Mouse (Mus musculus) forebrain, embryonic 11.5 days (tissue): Measurements from ENCODE around the gene Mras. TPM values are rescaled to one million over a fixed set of nuclear protein-coding genes. Genes with fewer than 3 reads are reported as not detected.

ENCODE experiments used
- ATAC-seq: fragments of 200-750 bp; cut with Nextera tagmentation; replicated peaks from 2 replicates; pipeline ENCODE4 v1.8.0; 2017; ENCODE audit warnings: moderate TSS enrichment; ENCODE audit not compliant: low FRiP score
- DNase-seq: peaks from one replicate; pipeline ENCODE4 v3.0.0-alpha.2; 2017; ENCODE audit warnings: low spot score
- H3K27ac ChIP-seq: fragments of 300-500 bp; sonication (generic); 2 replicates; pipeline ENCODE4 v1.5.1; 2014; ENCODE audit warnings: low read depth, low read length
- H3K27me3 ChIP-seq: fragments of 300-500 bp; sonication (generic); 2 replicates; pipeline ENCODE4 v1.6.1; 2014; ENCODE audit warnings: mild to moderate bottlenecking, low read length, mixed read lengths; ENCODE audit not compliant: control insufficient read depth, insufficient read depth
- H3K36me3 ChIP-seq: fragments of 300-500 bp; sonication (generic); 2 replicates; pipeline ENCODE4 v1.6.1; 2014; ENCODE audit warnings: mild to moderate bottlenecking, low read length, moderate library complexity, mixed read lengths; ENCODE audit not compliant: control insufficient read depth, insufficient read depth
- H3K4me1 ChIP-seq: fragments of 300-500 bp; sonication (generic); replicated peaks from 2 replicates; pipeline ENCODE4 v1.6.1; 2014; ENCODE audit warnings: low read length, mixed read lengths; ENCODE audit not compliant: control insufficient read depth, insufficient read depth
- H3K4me2 ChIP-seq: fragments of 300-500 bp; sonication (generic); 2 replicates; pipeline ENCODE4 v1.6.1; 2014; ENCODE audit warnings: low read depth, mild to moderate bottlenecking, low read length, moderate library complexity, mixed read lengths; ENCODE audit not compliant: severe bottlenecking
- H3K4me3 ChIP-seq: fragments of 300-500 bp; sonication (generic); 2 replicates; pipeline ENCODE4 v1.5.1; 2014; ENCODE audit warnings: low read depth, low read length
- H3K9ac ChIP-seq: fragments of 300-500 bp; sonication (generic); 2 replicates; pipeline ENCODE4 v1.6.1; 2014; ENCODE audit warnings: low read length
- H3K9me3 ChIP-seq: fragments of 300-500 bp; sonication (generic); 2 replicates; pipeline ENCODE4 v1.6.1; 2016; ENCODE audit warnings: low read length, mixed read lengths; ENCODE audit not compliant: control insufficient read depth
- WGBS: fragments of 180-500 bp; shearing (Covaris S2); extraction: QIAGEN DNeasy Blood & Tissue Kit; methylation state at CpG from one replicate; pipeline ENCODE4 v1.1.7; 2014; 5-methylcytosine and 5-hydroxymethylcytosine counted together
- polyA plus RNA-seq: library from polyadenylated mRNA; unstranded; fragments of >200 nt; fragmentation: Nextera tagmentation; extraction: Ambion mirVana; gene quantifications from 2 replicates; pipeline ENCODE4 v1.2.1, GENCODE M21; 2014

Mras gene
- polyA plus RNA-seq, 1 experiment from 2014 or later = 16.8 TPM

DNA sequence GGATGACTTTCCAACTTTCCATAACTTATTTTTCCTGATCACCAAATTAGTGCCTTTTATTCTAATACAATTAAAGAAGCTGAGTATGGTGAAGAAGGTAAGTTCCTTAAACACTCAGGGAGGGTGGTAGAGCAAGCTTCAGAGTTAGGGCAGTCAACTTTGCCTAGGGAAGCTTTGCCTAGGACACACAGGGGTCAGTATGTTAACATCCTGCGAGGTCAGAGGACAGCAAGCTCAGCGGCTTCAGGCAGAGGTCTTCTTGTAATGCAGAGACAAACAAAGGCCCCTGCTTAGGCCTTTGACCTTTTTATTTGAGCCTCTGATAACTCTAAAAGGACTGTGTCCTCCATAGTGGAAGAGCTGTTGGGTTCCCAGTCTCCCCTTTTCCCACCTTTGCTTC, 46.5 kb downstream of the Mras start:
- H3K36me3 ChIP-seq = no peaks in the 10 kb centered on the region
- H3K4me1 ChIP-seq = no peaks in the 10 kb centered on the region
- H3K4me3 ChIP-seq = no peak overlapping the region
- no peak overlapping the region for H3K27ac ChIP-seq
- no peaks in the 10 kb centered on the region for H3K9me3 ChIP-seq
- no peak for DNase-seq
- WGBS = 54% methylated on average over 2 of the region's 2 CpGs
- no peaks in the 10 kb centered on the region for H3K27me3 ChIP-seq
- no peak overlapping the region for H3K4me2 ChIP-seq
- ATAC-seq = no peak
- no peak overlapping the region for H3K9ac ChIP-seq

DNA sequence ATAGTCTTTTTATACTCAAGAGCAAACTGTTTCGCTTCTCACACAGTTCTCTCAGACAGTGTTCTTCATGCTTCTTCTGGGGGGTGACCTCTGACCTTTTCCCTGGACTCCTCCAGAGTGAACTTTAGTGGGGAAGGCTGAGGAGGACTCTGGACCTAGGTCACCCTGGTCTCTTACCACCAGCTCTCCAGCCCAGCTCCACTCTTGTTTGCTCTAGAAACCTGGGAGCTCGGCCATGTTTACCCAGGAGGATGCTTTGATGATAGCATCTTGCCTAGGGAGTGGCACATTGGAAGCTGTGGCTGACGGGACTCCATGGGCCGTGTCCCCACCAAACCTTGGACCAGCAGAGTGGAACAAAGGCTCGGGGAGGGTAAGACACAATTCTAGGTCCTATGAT, 47.0 kb downstream of the Mras start:
- DNase-seq = no peak
- H3K9me3 ChIP-seq = no peaks in the 10 kb centered on the region
- H3K4me2 ChIP-seq = no peak overlapping the region
- no peak overlapping the region for H3K27ac ChIP-seq
- H3K27me3 ChIP-seq = no peaks in the 10 kb centered on the region
- 80% methylated on average over 5 of the region's 5 CpGs for WGBS
- ATAC-seq = no peak
- H3K9ac ChIP-seq = no peak overlapping the region
- H3K36me3 ChIP-seq = no peaks in the 10 kb centered on the region
- H3K4me1 ChIP-seq = no peaks in the 10 kb centered on the region
- H3K4me3 ChIP-seq = no peak overlapping the region

DNA sequence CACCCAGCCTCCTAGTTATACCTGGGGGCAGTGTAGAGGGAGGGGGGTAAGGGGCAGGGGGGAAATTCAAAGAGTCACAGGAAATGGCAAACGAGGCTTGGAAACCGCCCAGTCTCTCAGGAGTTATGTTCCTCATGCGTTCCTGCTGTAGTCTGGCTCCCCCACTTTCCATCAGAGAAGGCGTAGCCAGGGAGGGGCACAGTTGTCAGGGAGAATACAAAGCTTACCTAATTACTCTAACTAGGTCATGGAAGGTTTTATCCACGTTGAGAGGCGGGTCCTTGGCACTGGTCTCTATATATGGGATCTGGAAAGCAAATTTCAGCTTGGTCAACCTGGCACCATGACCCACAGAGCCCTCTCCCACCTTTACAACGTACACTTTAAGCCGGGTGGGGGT, 47.7 kb downstream of the Mras start:
- DNase-seq = no peak
- H3K36me3 ChIP-seq = no peaks in the 10 kb centered on the region
- no peak for ATAC-seq

DNA sequence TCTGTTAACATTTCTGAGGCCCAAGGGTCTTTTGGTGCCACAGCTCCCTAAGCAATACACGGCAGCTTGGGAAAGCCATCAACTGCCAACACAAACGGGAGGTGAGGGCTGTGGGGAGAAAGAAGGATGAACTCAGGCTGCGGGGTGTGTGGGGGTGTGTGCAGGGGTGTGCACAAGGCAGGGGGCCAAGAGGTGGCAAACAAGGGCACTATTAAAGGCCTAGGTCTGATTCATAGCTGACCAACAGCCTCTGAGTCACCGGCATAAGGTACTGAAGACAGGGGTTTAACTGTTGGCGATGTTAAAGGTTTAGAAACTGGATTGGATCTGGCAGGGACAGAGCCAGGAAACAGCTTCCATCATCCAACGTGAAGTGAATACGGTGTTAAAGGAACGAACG, 48.3 kb downstream of the Mras start:
- Histone ChIP-seq H3K9ac (no peak overlapping the region), H3K27me3 (no peaks in the 10 kb centered on the region), H3K4me2 (no peak overlapping the region), H3K36me3 (no peaks in the 10 kb centered on the region), H3K4me1 (no peaks in the 10 kb centered on the region), H3K27ac (no peak overlapping the region), H3K9me3 (no peaks in the 10 kb centered on the region), H3K4me3 (no peak overlapping the region)
- ATAC-seq (no peak), DNase-seq (no peak)
- WGBS = 89% methylated on average over 9 of the region's 9 CpGs

More for the DNA sequence above, 47.7 kb downstream of the Mras start:
- no peaks in the 10 kb centered on the region for H3K4me1 ChIP-seq
- WGBS = 89% methylated on average over 8 of the region's 8 CpGs
- H3K4me3 ChIP-seq = no peak overlapping the region
- H3K9me3 ChIP-seq = no peaks in the 10 kb centered on the region
- no peak overlapping the region for H3K9ac ChIP-seq
- no peak overlapping the region for H3K4me2 ChIP-seq
- no peak overlapping the region for H3K27ac ChIP-seq
- H3K27me3 ChIP-seq = no peaks in the 10 kb centered on the region

DNA sequence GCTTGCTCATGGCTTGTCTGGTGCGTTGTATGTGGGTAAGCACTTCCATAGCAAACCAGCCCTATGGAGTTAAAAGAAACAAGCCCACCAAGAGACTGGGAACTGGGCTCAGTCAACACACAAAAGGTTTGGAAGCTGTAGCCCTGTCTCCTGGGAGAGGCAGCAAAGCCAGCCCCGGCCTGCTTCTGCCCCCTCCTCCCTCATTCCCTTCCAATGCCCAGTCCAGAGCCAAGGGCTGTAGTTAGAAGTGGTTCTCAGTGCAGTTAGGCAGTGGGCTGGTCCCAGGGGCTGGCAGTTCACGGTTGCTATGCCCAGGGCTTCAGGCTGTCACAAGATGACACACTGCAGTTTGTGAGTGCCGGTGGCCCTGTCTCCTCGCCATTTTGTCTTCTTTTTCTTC, 49.1 kb downstream of the Mras start:
- no peak overlapping the region for H3K27ac ChIP-seq
- no peaks in the 10 kb centered on the region for H3K9me3 ChIP-seq
- WGBS = 88% methylated on average over 5 of the region's 5 CpGs
- H3K36me3 ChIP-seq = no peaks in the 10 kb centered on the region
- H3K4me1 ChIP-seq = no peaks in the 10 kb centered on the region
- H3K4me2 ChIP-seq = no peak overlapping the region
- H3K9ac ChIP-seq = no peak overlapping the region
- H3K27me3 ChIP-seq = no peaks in the 10 kb centered on the region
- no peak for ATAC-seq
- no peak overlapping the region for H3K4me3 ChIP-seq
- no peak for DNase-seq

DNA sequence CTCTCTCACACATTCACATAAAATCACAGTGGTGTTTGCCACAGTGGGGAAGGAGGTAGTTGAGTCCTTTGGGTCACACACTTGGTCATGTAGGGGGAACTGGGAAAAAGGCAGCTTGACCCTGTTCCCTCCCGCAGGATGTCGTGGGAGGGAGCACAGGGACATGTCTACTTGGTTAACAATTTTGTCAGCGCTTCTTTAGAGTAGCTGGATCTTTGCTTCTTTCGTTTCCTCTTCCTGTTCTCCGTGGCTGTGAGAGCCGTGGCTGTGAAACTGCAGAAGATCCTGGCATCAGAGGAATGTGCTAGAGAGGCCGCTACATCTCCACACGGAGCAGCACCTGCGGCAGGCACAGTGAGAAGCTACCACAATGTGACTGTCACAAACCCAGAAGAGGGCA, 54.6 kb downstream of the Mras start:
- no peaks in the 10 kb centered on the region for H3K36me3 ChIP-seq
- H3K9me3 ChIP-seq = no peaks in the 10 kb centered on the region
- no peak overlapping the region for H3K4me3 ChIP-seq
- peak; percentile 39 for DNase-seq
- ATAC-seq = no peak
- no peak overlapping the region for H3K27ac ChIP-seq
- no peaks in the 10 kb centered on the region for H3K27me3 ChIP-seq
- no peaks in the 10 kb centered on the region for H3K4me1 ChIP-seq
- no peak overlapping the region for H3K4me2 ChIP-seq
- no peak overlapping the region for H3K9ac ChIP-seq
- 84% methylated on average over 9 of the region's 9 CpGs for WGBS

DNA sequence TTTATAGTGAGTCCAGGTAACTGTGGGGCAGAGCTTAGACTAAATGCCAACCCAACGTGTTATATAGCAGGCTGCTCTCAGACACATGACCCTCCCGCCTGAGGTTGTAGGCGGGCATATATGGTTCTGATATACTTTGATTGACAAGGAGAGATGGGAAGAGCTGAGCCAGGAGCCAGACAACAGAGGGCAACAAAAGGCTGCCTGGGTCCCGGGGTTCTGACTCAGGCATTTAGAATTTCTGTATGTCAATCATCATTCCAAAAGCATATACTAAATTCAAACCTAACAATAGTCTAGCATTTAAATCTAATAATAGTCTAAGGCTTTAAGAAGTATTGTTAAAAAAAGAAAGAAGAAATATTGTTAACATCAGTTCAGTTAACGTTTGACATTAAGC, 58.0 kb downstream of the Mras start:
- no peaks in the 10 kb centered on the region for H3K9me3 ChIP-seq
- no peak overlapping the region for H3K4me2 ChIP-seq
- WGBS = 68% methylated on average over 5 of the region's 5 CpGs
- H3K36me3 ChIP-seq = no peaks in the 10 kb centered on the region
- no peak overlapping the region for H3K4me3 ChIP-seq
- H3K27me3 ChIP-seq = no peaks in the 10 kb centered on the region
- H3K27ac ChIP-seq = no peak overlapping the region
- ATAC-seq (no peak), DNase-seq (peak; percentile 38)
- H3K4me1 ChIP-seq = no peaks in the 10 kb centered on the region; the same call in 1 of the 2 replicates
- no peak overlapping the region for H3K9ac ChIP-seq

DNA sequence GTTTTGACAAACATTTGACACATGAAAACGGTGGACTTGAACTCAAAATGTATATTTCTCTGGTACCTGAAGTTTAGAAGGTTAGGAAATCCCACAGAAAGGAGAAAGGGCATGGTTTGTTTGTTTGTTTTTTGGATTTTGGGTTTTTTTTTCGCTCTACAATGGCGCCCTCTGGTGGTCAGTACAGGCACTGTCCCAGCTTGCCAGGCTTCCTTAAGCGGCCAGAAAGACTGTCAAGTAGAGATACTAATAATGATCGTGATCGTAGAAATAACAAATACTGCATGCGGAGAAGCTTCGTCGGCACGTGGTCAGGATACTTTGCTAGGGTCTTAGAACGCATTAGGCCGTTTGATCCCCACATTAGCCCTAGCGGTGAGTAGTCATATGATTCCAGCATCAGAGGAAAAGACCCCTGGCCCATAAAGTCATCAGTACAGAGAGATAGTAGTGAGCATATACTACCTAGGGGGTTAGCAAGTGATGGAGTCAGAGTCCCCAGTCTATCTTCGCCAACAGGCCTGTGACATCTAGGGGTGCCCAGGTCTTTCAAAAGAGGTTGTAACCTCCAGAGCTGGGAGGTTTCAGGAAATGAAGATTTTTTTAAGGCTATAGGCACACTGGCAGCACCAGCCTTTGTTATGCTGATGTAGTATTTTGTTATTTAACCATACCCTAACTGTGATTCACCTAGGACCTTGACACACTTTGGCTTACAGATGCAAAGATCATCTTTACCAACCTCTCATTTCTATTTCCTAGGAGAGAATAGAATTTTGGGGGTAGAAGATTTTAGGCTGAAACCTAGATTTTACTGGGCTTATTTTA, 60.4 kb downstream of the Mras start:
- Histone ChIP-seq H3K27ac (no peak overlapping the region), H3K9ac (0 out of 2 replicates have a peak overlapping the region, but pooled peaks have one; percentile 8), H3K36me3 (no peaks in the 10 kb centered on the region), H3K9me3 (no peaks in the 10 kb centered on the region), H3K4me3 (no peak overlapping the region), H3K4me1 (no peaks in the 10 kb centered on the region; the same call in 1 of the 2 replicates), H3K27me3 (no peaks in the 10 kb centered on the region), H3K4me2 (0 out of 2 replicates have a peak overlapping the region, but pooled peaks have one; percentile 18)
- ATAC-seq = no peak
- WGBS = 12% methylated on average over 14 of the region's 14 CpGs
- peak; percentile 70 for DNase-seq

DNA sequence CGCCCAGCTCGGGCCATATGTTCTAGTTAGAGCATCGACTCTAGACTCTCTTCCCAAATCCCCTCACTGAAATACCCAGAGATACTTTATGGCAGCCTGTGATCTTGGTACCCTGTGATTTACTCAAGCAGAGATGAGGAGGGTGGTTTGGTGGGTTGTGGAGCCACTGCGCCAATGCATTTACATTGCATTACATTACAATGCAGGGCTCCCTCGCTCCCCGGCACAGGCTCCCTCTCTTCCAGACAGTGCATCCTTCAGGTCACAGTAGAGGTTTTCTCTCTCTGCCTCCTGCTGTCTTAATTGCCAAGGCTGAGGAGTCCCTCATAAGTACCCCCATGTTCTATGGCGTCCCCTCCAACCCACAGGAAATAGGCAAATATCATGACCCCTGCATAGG, 68.8 kb downstream of the Mras start:
- Histone ChIP-seq H3K9me3 (no peaks in the 10 kb centered on the region), H3K9ac (no peak overlapping the region), H3K4me1 (no peaks in the 10 kb centered on the region), H3K36me3 (no peaks in the 10 kb centered on the region), H3K4me3 (no peak overlapping the region), H3K4me2 (no peak overlapping the region), H3K27ac (no peak overlapping the region), H3K27me3 (no peaks in the 10 kb centered on the region)
- WGBS = 79% methylated on average over 7 of the region's 7 CpGs
- ATAC-seq (no peak), DNase-seq (peak; percentile 32)
